Mouse (Mus musculus) liver, adult 2 months (tissue): ENCODE data around the gene Ptpra. TPM values are rescaled to one million over a fixed set of nuclear protein-coding genes. Genes with fewer than 3 reads are reported as not detected.
"Not testable (repeated sequence)": the region's sequence is repeated elsewhere in the genome, so short reads cannot be mapped to it uniquely, and the experiment has no call there.

ENCODE experiments used
- DNase-seq: peaks from one replicate; pipeline ENCODE4 v3.0.0-alpha.2; 2011; ENCODE audit warnings: low read depth, low spot score; ENCODE audit errors: extremely low read depth
- H3K27ac ChIP-seq: fragments of 200-500 bp; replicated peaks from 2 replicates; pipeline ENCODE4 v1.5.1; 2012; ENCODE audit warnings: low read depth, mild to moderate bottlenecking, control low read depth, inconsistent platforms, low read length; ENCODE audit not compliant: insufficient read depth
- H3K27me3 ChIP-seq: fragments of 200-500 bp; 2 replicates; pipeline ENCODE4 v1.6.1; 2012; ENCODE audit warnings: mild to moderate bottlenecking, moderate library complexity, low read length, inconsistent platforms; ENCODE audit not compliant: control insufficient read depth, insufficient read depth
- H3K36me3 ChIP-seq: fragments of 200-500 bp; 2 replicates; pipeline ENCODE4 v1.6.1; 2012; ENCODE audit warnings: low read length, inconsistent platforms; ENCODE audit not compliant: control insufficient read depth, insufficient read depth
- H3K4me1 ChIP-seq: fragments of 200-500 bp; 2 replicates; pipeline ENCODE4 v1.6.1; 2011; ENCODE audit warnings: low read length; ENCODE audit not compliant: control insufficient read depth, insufficient read depth
- H3K4me3 ChIP-seq: fragments of 200-500 bp; 2 replicates; pipeline ENCODE4 v1.5.1; 2011; ENCODE audit warnings: low read depth, mild to moderate bottlenecking, control low read depth, low read length, moderate library complexity; ENCODE audit not compliant: insufficient read depth
- H3K79me2 ChIP-seq: fragments of 200-500 bp; 2 replicates; pipeline ENCODE4 v1.6.1; 2012; ENCODE audit warnings: inconsistent platforms, mild to moderate bottlenecking, low read length, moderate library complexity; ENCODE audit not compliant: control insufficient read depth, insufficient read depth
- H3K9ac ChIP-seq: fragments of 200-500 bp; 2 replicates; pipeline ENCODE4 v1.6.1; 2012; ENCODE audit warnings: low read depth, mild to moderate bottlenecking, control low read depth, inconsistent platforms, low read length
- CTCF ChIP-seq: fragments of 200-500 bp; IDR thresholded peaks from 2 replicates; pipeline ENCODE4 v1.5.1; 2011; ENCODE audit warnings: low read depth, low read length, control low read depth
- POLR2A ChIP-seq: fragments of 200-500 bp; IDR thresholded peaks from 2 replicates; pipeline ENCODE4 v1.6.1; 2011; ENCODE audit warnings: low read length, control low read depth; ENCODE audit not compliant: insufficient read depth; ENCODE audit errors: extremely low read depth
- WGBS: fragments of 180-500 bp; shearing (Covaris S2); methylation state at CpG from one replicate; pipeline ENCODE4 v1.1.7; 2018; 5-methylcytosine and 5-hydroxymethylcytosine counted together
- polyA plus RNA-seq: library from polyadenylated mRNA; depleted of rRNA; stranded (reverse); fragments of >200 nt; gene quantifications from 2 replicates; pipeline ENCODE4 v1.2.3, GENCODE M21; 2012
- total RNA-seq: library from RNA; depleted of rRNA; stranded (reverse); fragments of >200 nt; gene quantifications from 2 replicates; pipeline ENCODE4 v1.2.3, GENCODE M21; 2014

Ptpra gene
- total and polyA plus RNA-seq, 2 experiments, result 23.9 to 24.8 TPM

DNA sequence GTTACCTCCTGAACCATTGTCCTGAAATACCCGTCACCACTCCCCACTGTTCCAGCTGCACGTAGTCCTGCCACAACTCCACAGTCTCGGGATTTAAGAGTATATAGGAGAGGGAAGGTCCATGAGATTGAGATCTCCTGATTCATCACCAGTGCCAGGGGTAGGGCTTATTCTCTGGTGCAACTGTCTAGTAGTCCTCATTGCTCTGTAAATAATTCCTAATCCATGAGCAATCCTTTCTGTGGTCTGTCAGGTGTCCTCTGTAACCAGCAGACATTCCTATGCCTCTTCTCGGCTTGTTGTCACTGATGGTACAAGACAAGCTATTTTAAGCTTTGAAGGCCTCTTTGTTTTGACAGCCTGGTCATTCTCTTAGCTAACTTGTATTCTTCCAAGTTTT, 46.9 kb downstream of the Ptpra start:
- no peak for DNase-seq

DNA sequence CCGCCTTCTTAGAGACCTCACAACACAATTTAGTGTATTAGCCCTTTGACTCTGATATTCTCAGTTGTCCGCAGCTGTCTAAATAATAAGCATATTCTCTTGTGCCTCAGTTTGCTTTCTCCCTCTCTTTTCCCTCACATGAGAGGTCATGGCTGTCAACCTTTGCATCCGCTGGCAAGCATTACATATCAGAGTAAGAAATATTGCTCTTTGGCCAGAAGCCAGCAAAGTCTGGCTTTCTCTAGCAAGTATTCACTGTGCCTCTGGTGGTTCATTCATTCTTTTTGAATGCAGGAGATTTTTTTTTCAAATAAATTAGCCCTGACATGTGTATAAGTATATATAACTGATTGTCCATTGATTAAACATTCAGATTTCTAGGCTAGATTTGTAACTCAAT, 49.5 kb downstream of the Ptpra start:
- Histone ChIP-seq H3K9ac (no peak overlapping the region), H3K27ac (no peak overlapping the region), H3K27me3 (no peaks in the 10 kb centered on the region), H3K36me3 (no peaks in the 10 kb centered on the region), H3K79me2 (peaks cover 3% of the 10 kb centered on the region; the same call in 1 of the 2 replicates), H3K4me3 (no peak overlapping the region), H3K4me1 (no peaks in the 10 kb centered on the region)
- WGBS, result 72% methylated on average over 3 of the region's 3 CpGs
- peak; percentile 36 for DNase-seq
- no peak for TF ChIP-seq CTCF
- no peak for TF ChIP-seq POLR2A

More for the DNA sequence above, 46.9 kb downstream of the Ptpra start:
- WGBS, result 78% methylated on average over 4 of the region's 4 CpGs
- H3K9ac ChIP-seq, result no peak overlapping the region
- H3K36me3 ChIP-seq, result no peaks in the 10 kb centered on the region
- TF ChIP-seq CTCF (no peak), POLR2A (no peak)
- H3K4me3 ChIP-seq, result no peak overlapping the region
- no peaks in the 10 kb centered on the region for H3K4me1 ChIP-seq
- no peak overlapping the region for H3K27ac ChIP-seq
- no peaks in the 10 kb centered on the region for H3K27me3 ChIP-seq
- H3K79me2 ChIP-seq, result peaks cover 11% of the 10 kb centered on the region; the same call in 1 of the 2 replicates

DNA sequence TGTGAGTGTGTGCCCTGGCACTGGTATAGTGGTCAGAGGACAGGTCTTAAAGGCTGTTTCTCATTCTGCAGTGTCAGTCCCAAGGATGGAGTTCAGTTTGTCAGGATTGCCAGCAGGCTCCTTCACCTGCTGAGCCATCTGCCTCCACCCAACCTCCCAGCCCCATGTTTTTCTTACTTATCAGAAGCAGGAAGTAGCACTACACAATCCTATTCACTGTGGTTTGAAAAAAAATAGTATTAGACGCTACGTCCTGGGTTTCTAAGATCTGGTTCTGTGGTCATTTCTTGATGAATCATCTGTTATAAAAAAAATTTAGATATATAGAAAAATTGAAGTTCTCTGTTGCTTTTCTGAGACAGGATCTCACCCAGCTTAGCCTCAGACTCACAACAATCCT, 51.5 kb downstream of the Ptpra start:
- Histone ChIP-seq H3K36me3 (no peaks in the 10 kb centered on the region), H3K79me2 (no peaks in the 10 kb centered on the region; the same call in 1 of the 2 replicates), H3K27ac (no peak overlapping the region), H3K27me3 (no peaks in the 10 kb centered on the region), H3K4me1 (no peaks in the 10 kb centered on the region), H3K4me3 (no peak overlapping the region), H3K9ac (no peak overlapping the region)
- WGBS, result 79% methylated on average over 2 of the region's 2 CpGs
- TF ChIP-seq POLR2A (no peak), CTCF (no peak)
- no peak for DNase-seq

DNA sequence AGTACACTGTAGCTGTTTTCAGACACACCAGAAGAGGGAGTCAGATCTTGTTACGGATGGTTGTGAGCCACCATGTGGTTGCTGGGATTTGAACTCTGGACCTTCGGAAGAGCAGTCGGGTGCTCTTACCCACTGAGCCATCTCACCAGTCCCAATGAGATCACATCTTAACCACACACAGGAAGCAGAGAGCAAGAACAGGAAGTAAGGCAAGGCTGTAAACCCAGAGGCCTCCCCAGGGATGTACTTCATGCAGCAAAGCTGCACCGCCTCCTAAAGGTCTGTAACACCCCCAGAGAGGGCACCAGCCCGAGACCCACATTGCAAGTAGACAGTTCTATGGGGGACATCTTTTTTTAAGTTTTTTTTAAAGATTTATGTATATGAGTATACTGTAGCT, 61.5 kb downstream of the Ptpra start:
- not testable (repeated sequence) for H3K9ac ChIP-seq, H3K79me2 ChIP-seq, H3K36me3 ChIP-seq, H3K4me1 ChIP-seq, H3K4me3 ChIP-seq, H3K27me3 ChIP-seq, H3K27ac ChIP-seq, DNase-seq
- WGBS, result 98% methylated on average over 4 of the region's 5 CpGs

DNA sequence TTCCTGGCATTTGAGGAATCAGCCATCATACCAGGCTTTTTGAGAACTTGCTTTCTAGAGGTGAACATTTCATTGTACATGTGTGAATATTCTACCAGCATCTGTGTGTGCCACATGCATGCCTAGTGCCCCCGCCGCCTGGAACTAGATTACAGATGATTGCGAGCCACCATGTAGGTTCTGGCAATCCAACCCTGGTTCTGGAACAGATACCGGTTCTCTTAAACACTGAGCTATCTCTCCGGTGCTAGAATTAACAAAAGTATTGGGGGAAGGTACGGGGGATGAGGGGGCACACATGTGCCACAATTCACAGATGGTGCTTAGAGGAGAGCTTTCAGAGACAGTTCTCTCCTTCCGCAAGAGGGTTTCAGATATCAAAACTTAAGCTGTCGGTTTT, 63.8 kb downstream of the Ptpra start:
- TF ChIP-seq POLR2A, result no peak
- TF ChIP-seq CTCF, result no peak
- H3K4me3 ChIP-seq, result no peak overlapping the region
- H3K27ac ChIP-seq, result no peak overlapping the region
- 96% methylated on average over 8 of the region's 8 CpGs for WGBS
- no peak overlapping the region for H3K9ac ChIP-seq
- peaks cover 6% of the 10 kb centered on the region for H3K36me3 ChIP-seq
- no peak for DNase-seq
- H3K79me2 ChIP-seq, result no peaks in the 10 kb centered on the region
- H3K4me1 ChIP-seq, result no peaks in the 10 kb centered on the region
- H3K27me3 ChIP-seq, result no peaks in the 10 kb centered on the region

DNA sequence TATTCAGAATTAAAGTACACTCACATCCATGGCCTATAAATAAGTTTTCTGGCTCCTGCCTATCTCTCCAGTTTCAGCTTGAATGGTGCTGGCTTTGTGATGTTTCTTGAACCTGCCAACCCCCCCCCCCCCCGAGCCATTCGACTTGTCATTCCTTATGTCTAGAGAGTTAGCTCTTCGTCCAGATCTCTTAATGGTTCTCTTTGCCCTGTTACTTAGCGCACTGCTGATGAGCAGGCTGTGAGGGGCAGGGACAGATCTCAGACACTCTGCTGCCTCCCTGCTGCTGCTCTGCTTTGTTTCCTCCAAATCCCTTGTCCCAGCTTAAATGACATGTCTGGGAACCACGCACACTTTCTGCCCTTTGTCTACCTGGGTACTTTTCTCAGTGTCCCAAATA, 65.7 kb downstream of the Ptpra start:
- no peak overlapping the region for H3K4me3 ChIP-seq
- no peak overlapping the region for H3K27ac ChIP-seq
- WGBS, result 89% methylated on average over 5 of the region's 5 CpGs
- H3K9ac ChIP-seq, result no peak overlapping the region
- H3K79me2 ChIP-seq, result no peaks in the 10 kb centered on the region
- TF ChIP-seq POLR2A, result no peak
- no peak for DNase-seq
- H3K36me3 ChIP-seq, result peaks cover 18% of the 10 kb centered on the region
- no peaks in the 10 kb centered on the region for H3K4me1 ChIP-seq
- H3K27me3 ChIP-seq, result no peaks in the 10 kb centered on the region
